Mouse (Mus musculus) heart, postnatal 0 days (tissue): ENCODE data around the gene Mctp1. TPM values are rescaled to one million over a fixed set of nuclear protein-coding genes. Genes with fewer than 3 reads are reported as not detected.

Source experiments
- ATAC-seq: fragments of 200-750 bp; cut with Nextera tagmentation; 2 replicates; pipeline ENCODE4 v1.8.0; 2017; ENCODE audit warnings: low read depth, moderate number of reproducible peaks, moderate library complexity; ENCODE audit not compliant: insufficient read depth
- DNase-seq: peaks from one replicate; pipeline ENCODE4 v3.0.0-alpha.2; 2016; ENCODE audit warnings: low spot score
- H3K27ac ChIP-seq: fragments of 300-500 bp; sonication (generic); 2 replicates; pipeline ENCODE4 v1.5.1; 2014; ENCODE audit warnings: low read depth, mild to moderate bottlenecking
- H3K27me3 ChIP-seq: fragments of 300-500 bp; sonication (generic); 2 replicates; pipeline ENCODE4 v1.6.1; 2014; ENCODE audit warnings: low read length, mixed read lengths; ENCODE audit not compliant: control insufficient read depth, insufficient read depth
- H3K36me3 ChIP-seq: fragments of 300-500 bp; sonication (generic); replicated peaks from 2 replicates; pipeline ENCODE4 v1.6.1; 2014; ENCODE audit warnings: low read length, mixed read lengths; ENCODE audit not compliant: control insufficient read depth, insufficient read depth
- H3K4me1 ChIP-seq: fragments of 300-500 bp; sonication (generic); 2 replicates; pipeline ENCODE4 v1.6.1; 2014; ENCODE audit warnings: antibody characterized with exemption; ENCODE audit not compliant: control insufficient read depth, insufficient read depth
- H3K4me2 ChIP-seq: fragments of 300-500 bp; sonication (generic); 2 replicates; pipeline ENCODE4 v1.6.1; 2014; ENCODE audit warnings: low read depth, mild to moderate bottlenecking, low read length, moderate library complexity
- H3K4me3 ChIP-seq: fragments of 300-500 bp; sonication (generic); 2 replicates; pipeline ENCODE4 v1.5.1; 2014; ENCODE audit warnings: low read depth, low read length
- H3K9ac ChIP-seq: fragments of 300-500 bp; sonication (generic); replicated peaks from 2 replicates; pipeline ENCODE4 v1.6.1; 2014; ENCODE audit warnings: low read depth, low read length, mixed read lengths
- H3K9me3 ChIP-seq: fragments of 300-500 bp; sonication (generic); replicated peaks from 2 replicates; pipeline ENCODE4 v1.6.1; 2016; ENCODE audit warnings: low read length; ENCODE audit not compliant: control insufficient read depth
- CTCF ChIP-seq: IDR thresholded peaks from 2 replicates; pipeline ENCODE4 v1.5.1; 2016; ENCODE audit warnings: antibody characterized with exemption, control low read depth, low read depth
- EP300 ChIP-seq: IDR thresholded peaks from 2 replicates; pipeline ENCODE4 v1.6.1; 2016; ENCODE audit warnings: antibody characterized with exemption, low read depth
- WGBS: fragments of 180-500 bp; shearing (Covaris S2); extraction: QIAGEN DNeasy Blood & Tissue Kit; methylation state at CpG from one replicate; pipeline ENCODE4 v1.1.7; 2014; 5-methylcytosine and 5-hydroxymethylcytosine counted together
- polyA plus RNA-seq: library from polyadenylated mRNA; unstranded; fragments of >200 nt; fragmentation: Nextera tagmentation; extraction: Ambion mirVana; gene quantifications from 2 replicates; pipeline ENCODE4 v1.2.1, GENCODE M21; 2015
- total RNA-seq: library from RNA; depleted of rRNA; stranded (reverse); fragments of >200 nt; gene quantifications from 2 replicates; pipeline ENCODE4 v1.2.3, GENCODE M21; 2014; ENCODE audit warnings: low replicate concordance

Mctp1 gene
- total and polyA plus RNA-seq, 2 experiments from 2014 or later: 0.34 TPM; not detected in 1

GRCm38 (mm10) chr13:76527751-76528150, 143.4 kb downstream of the Mctp1 start:
- Histone ChIP-seq H3K27me3 (no peaks in the 10 kb centered on the region), H3K27ac (no peak overlapping the region), H3K4me1 (no peaks in the 10 kb centered on the region), H3K9ac (no peak overlapping the region), H3K4me2 (no peak overlapping the region), H3K36me3 (no peaks in the 10 kb centered on the region), H3K9me3 (no peaks in the 10 kb centered on the region), H3K4me3 (no peak overlapping the region)
- ATAC-seq (no peak), DNase-seq (no peak)
- 13% methylated on average over 1 of the region's 1 CpGs for WGBS
- no peak for TF ChIP-seq EP300

GRCm38 (mm10) chr13:76529915-76530314, 145.6 kb downstream of the Mctp1 start:
- no peak for TF ChIP-seq CTCF
- TF ChIP-seq EP300: no peak
- DNase-seq (no peak), ATAC-seq (no peak)
- Histone ChIP-seq H3K9ac (no peak overlapping the region), H3K27ac (no peak overlapping the region), H3K4me2 (no peak overlapping the region), H3K36me3 (no peaks in the 10 kb centered on the region), H3K4me3 (no peak overlapping the region), H3K27me3 (no peaks in the 10 kb centered on the region), H3K4me1 (no peaks in the 10 kb centered on the region), H3K9me3 (no peaks in the 10 kb centered on the region)
- WGBS: 80% methylated on average over 2 of the region's 2 CpGs

GRCm38 (mm10) chr13:76530867-76531504, 146.7 kb downstream of the Mctp1 start:
- Histone ChIP-seq H3K4me2 (no peak overlapping the region), H3K9ac (no peak overlapping the region), H3K27me3 (no peaks in the 10 kb centered on the region), H3K36me3 (no peaks in the 10 kb centered on the region), H3K9me3 (no peaks in the 10 kb centered on the region), H3K4me1 (no peaks in the 10 kb centered on the region), H3K27ac (no peak overlapping the region), H3K4me3 (no peak overlapping the region)
- 75% methylated on average over 3 of the region's 3 CpGs for WGBS
- ATAC-seq (no peak), DNase-seq (no peak)
- TF ChIP-seq CTCF: no peak
- TF ChIP-seq EP300: no peak

- ATAC-seq (no peak), DNase-seq (no peak)
- Histone ChIP-seq H3K4me1 (no peaks in the 10 kb centered on the region), H3K9me3 (no peaks in the 10 kb centered on the region), H3K4me3 (no peak overlapping the region), H3K27me3 (no peaks in the 10 kb centered on the region), H3K27ac (no peak overlapping the region), H3K9ac (no peak overlapping the region), H3K36me3 (no peaks in the 10 kb centered on the region), H3K4me2 (no peak overlapping the region)
- TF ChIP-seq EP300: no peak
- 58% methylated on average over 2 of the region's 2 CpGs for WGBS
Observed at GRCm38 (mm10) chr13:76547854-76548253, 163.5 kb downstream of the Mctp1 start.

GRCm38 (mm10) chr13:76560918-76561317, 176.6 kb downstream of the Mctp1 start:
- no peak for DNase-seq
- TF ChIP-seq EP300 (no peak), CTCF (no peak)
- WGBS: 75% methylated on average over 8 of the region's 8 CpGs
- H3K27ac ChIP-seq: no peak overlapping the region
- no peak overlapping the region for H3K4me2 ChIP-seq
- no peak overlapping the region for H3K9ac ChIP-seq
- H3K4me1 ChIP-seq: no peaks in the 10 kb centered on the region
- no peak for ATAC-seq
- no peak overlapping the region for H3K4me3 ChIP-seq
- no peaks in the 10 kb centered on the region for H3K36me3 ChIP-seq
- no peaks in the 10 kb centered on the region for H3K9me3 ChIP-seq
- H3K27me3 ChIP-seq: no peaks in the 10 kb centered on the region

- DNase-seq (no peak), ATAC-seq (no peak)
- Histone ChIP-seq H3K9ac (no peak overlapping the region), H3K9me3 (no peaks in the 10 kb centered on the region), H3K36me3 (no peaks in the 10 kb centered on the region), H3K4me2 (no peak overlapping the region), H3K4me1 (no peaks in the 10 kb centered on the region), H3K4me3 (no peak overlapping the region), H3K27ac (no peak overlapping the region), H3K27me3 (no peaks in the 10 kb centered on the region)
- WGBS: 50% methylated on average over 3 of the region's 3 CpGs
- TF ChIP-seq CTCF (no peak), EP300 (no peak)
Observed at GRCm38 (mm10) chr13:76561594-76561993, 177.3 kb downstream of the Mctp1 start.
